Mouse (Mus musculus) left cerebral cortex, adult 11 months (tissue): ENCODE results near the gene Srsf12.

Experiments
- DNase-seq: peaks from one replicate; pipeline ENCODE4 v3.0.0; 2022; ENCODE audit warnings: low spot score

Srsf12 gene

DNA sequence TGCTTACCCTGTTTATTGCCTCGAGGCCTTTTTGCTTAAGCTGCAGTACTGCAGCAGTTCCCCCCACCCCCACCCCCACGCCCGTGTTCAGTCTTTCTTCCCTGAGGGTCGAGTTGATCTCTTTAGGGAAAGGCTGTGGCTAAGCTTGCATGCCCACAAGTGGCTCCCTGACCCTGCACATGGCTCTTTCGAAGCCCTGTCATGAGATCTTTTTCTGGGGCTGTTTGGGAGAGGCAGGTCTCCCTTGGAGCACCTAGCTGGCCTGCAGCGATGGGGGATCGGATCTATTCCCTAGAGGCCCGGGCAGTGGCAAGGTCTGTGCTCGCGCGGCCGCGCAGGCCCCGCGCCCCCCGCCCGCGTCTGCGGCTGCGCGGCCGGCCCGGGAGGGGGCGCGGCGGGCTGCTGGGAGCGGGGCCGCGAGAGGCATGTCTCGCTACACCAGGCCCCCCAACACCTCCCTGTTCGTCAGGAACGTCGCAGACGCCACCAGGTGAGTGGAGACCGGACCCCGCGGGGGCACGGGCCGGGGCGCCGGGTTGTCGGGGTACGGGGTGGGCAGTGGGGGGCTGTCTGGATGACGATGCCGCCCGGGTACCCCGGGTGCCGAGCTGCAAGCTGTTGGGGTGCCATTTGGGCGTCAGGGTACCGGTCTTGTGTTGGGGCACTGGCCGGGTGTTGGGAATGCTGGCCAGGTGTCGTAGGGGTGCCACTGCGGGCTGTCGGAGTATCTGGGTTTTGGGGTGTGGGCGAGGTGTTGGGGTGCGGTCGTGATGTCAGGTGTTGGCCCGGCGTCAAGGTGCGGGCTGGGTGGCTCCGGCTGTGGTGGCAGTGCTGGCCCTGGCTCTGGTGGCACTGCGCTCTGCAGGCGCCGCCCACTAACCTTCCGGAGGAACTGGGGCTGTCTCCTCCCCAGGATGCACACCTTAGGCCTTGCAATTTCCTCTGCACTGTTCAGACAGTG, at the start of gene Srsf12:
Gene Srsf12, plus strand, starts transcription at position 111 of the 961 bp plus-strand sequence.
- DNase-seq: no peak

DNA sequence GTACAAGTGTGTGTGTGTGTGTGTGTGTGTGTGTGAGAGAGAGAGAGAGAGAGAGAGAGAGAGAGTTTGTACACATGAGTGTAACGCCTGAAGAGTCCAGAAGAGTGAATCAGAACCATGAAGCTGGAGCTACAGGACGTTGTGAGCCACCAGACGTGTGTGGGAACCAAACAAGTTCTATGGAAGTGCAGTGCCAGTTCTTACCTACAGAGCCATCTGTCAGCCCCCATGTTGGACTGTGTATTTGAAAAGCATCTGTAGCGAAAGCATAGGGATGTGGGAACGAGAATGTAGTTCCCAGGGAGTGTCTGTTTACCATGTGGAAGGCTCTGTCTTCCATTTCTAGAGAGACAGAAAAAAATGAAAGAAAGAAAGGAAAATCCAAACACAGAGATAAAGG, 25.3 kb upstream of the Srsf12 start:
- no peak for DNase-seq

DNA sequence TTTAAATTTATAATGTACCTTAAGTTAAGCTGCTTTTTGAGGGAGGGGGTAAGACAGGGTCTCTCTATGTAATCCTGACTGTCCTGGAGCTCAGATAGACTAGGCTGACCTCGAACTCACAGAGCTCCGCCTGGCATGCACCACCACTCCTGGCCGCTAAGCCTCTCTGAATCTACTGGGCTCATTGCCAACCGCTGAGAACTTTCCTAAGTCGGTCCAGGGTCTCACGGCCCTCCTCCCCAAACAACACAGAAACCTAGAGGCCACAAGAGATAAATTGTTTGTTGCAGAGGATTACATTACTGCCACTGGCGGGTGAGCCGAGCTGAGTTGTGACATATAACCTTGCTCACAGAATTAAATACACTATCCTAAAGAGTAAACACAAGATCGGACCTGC, 20.6 kb upstream of the Srsf12 start:
- no peak for DNase-seq

DNA sequence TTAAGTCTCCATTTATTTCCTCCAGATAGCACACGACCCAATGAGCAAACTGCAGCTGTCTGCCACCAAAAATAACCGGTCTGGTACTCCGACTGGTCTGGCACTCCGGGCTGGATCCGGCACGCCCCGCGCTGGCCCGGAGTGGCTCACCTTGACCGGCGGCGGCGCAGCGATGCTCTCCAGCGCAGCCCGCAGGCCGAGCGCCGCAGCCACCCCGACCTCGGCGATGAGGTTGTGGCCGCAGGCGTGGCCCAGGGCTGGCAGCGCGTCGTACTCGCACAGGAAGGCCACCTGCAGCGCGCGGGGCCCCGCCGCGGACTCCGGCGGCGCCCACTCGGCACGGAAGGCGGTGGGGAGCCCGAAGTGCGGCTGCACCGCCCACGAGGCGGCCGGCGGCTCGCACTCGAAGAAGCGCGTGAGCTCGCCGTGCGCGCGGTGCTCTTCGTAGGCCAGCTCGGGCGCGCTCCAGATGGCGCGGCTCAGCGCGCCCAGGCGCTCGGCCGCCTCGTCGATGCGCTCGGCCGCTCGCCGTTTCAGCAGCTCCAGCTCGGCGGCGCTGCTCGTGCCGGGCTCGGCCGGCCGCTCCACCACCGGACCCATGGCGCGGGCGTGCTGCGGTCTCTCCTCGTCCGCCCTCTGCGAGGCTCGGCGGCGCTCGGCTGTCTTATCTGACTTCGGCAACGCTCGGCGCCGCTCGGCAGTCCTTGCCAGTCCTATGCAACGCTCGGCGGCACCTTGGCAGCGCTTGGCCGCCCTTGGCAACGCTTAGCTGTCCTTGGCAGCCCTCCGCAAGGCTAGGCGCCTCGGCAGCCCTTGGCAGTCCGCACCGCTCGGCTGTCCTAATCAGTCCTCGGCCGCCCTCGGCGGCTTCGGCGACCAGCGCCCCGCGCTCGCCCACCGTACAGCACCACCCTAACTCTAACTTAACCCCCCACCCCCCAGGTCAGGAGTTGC, 19.7 kb upstream of the Srsf12 start:
- peak; percentile 81 for DNase-seq

DNA sequence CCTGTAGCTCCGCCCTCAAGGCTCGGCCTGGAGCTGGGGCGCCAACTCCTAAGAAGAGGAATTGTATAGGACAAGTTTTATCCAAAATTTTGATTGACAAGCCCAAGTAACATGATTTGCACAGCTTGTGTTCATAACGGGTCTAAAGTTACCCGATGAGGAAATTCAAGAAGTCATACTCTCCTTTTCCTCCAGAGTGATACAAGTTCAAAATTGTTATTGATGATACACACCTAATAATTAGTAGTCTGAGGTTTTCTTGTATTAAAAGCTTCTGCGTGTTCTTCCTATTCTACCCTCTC, 19.1 kb upstream of the Srsf12 start, which contains the start of gene Pm20d2:
Gene Pm20d2, minus strand, starts transcription at position 3 of the 302 bp plus-strand sequence.
- DNase-seq: no peak

DNA sequence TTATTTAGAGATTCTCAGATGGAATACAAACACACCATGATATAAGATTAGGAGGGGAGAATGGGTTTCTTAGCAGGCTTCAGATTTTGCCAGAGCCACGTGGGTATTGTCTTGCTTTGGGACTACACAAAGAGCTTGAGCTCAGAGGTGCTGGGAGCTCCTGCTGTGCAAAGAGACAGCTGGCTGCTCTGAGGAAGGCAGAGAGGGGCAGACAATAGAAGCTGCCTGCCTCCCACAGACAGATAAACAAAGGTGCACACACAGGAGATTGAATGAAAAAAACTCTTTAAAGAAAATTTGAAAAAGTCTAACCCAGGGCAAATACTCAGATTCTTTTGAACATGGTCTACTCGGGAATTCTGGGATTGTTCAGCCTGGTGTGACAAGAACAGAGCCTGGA, 10.7 kb upstream of the Srsf12 start:
- no peak for DNase-seq

DNA sequence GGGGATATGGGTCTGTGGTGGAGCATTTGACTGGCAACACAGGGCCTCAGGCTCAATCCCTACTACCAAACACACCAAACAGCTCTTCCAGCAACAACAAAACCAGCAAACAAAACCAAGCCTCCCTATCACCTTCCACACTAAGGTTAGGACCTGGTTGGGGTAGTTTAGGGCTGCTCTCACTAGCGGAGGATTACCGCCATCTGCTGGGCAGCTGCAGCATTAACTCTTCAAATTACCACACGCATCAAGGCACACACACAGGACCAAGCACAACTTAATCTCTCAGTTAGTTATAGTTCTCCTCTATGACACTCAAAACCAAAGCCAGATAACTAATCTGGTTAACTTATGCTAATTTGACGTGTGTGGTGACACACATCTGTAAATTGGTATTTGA, 4.1 kb upstream of the Srsf12 start:
- no peak for DNase-seq

DNA sequence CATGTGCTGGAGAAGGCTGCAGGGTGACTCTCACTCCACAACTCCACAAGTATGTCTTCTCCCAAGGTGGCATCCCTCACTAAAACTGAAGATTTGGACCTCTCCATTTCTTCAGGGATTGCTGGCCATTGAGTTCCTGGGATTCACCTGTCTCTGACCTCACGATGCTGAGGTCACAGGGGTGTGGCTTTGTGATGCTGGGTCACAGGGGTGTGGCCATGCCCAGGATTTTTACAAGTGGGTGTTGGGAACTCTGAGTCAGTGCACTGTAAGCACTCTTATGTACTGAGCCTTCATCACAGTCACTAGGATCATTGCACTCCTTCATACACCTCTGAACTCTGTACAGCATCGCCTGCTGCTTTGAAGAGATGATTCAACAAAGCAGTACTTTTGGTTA, 1.2 kb upstream of the Srsf12 start:
- no peak for DNase-seq

DNA sequence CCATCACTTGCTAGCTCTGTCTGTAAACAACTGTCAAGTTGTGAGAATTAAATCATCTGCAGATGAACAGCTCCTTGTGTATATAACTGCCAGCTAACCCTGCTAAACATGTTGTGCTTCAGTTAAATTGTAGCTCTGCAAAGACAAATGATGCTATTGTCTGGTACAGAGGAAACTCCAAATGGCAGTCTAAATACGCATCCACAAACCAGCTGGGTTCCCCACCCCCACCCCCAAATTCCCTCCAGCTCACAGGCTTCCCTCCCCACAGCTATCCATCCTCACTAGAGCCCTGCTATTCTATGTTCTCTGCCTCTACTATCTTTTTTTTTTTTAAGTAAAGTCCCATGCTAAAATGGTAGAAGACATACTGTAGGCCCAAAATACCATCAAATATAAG, 13.1 kb downstream of the Srsf12 start:
- DNase-seq: no peak

DNA sequence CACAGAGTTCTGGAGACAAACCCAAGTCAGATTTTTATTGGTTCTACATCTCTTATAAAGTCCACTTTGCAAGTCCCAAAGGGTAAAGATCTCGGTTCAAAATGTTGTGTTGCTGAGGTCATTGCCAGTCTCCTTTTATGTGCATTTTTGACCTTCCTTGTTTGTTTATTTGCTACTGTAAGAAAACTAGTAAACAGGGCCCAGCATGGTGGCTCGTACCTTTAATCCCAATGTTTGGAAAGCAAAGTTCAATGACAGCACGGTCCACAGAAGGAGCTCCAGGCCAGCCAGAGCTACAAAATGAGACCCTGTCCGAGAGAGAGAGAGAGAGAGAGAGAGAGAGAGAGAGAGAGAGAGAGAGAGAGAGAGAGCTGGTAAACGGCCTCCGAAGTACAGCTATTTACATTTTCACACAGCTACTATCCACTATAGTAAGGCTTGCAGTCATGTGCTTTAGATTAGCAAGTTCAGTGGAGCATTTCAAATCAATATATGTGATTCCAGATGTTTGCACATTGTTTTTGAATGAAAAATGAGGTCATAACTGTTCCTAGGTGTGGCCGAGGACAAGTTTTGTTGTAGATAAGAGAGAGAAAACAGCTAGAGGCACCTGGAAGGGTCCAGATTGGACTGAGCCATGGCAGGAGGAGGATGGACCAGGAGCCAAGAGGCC, 15.3 kb downstream of the Srsf12 start:
- DNase-seq: no peak

DNA sequence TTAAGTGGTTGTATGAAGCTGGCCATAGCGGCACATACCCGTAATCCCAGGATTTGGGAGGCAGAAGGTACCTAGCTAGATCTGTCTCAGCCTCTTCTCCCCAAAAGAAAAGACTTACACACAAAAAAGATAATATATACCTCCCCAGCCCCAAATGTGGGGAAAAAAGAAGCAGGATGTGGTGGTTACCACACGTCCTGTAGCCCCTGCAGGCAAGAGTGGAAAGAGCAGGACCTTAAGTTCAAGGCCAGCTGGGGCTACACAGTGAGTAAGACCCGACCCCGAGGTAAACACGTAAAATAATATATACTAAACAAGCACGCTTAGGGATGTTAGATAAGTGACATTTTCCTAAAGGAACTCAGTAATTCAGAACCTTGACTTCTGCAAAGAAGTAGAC, 18.4 kb downstream of the Srsf12 start:
- DNase-seq: no peak

DNA sequence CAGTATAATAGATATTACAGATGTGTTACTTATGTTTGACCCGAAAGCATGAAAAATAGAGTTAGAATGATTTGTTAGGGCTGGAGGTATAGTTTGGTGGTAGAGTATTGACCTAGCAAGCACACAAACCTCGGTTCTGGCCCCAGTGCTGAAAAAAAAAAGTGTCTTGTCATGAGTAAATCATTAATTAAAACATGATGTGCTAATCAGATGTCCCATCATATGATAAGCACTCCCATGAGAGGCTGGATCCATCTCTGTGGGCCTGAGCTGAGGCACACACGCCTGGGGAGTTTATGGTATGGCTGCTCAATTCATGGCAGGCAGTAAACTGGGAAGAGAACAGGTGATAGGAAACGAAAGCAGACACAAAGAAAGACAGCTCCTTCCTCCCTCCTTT, 20.8 kb downstream of the Srsf12 start:
- no peak for DNase-seq

DNA sequence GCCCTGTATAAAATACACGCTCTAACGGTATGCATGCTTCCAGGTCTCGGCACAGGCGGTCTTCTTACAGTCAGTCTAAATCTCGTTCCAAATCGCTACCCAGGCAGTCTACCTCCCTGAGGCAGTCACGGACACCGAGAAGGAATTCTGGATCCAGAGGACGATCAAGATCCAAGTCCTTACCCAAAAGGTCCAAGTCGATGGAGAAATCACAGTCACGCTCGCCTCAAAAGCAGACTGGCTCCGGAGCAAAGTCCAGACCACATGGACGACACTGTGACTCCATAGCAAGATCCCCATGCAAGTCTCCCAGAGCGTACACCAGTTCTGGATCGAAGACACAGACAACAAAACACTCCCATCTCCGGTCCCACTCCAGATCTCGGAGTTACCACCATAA, 22.1 kb downstream of the Srsf12 start:
- no peak for DNase-seq

DNA sequence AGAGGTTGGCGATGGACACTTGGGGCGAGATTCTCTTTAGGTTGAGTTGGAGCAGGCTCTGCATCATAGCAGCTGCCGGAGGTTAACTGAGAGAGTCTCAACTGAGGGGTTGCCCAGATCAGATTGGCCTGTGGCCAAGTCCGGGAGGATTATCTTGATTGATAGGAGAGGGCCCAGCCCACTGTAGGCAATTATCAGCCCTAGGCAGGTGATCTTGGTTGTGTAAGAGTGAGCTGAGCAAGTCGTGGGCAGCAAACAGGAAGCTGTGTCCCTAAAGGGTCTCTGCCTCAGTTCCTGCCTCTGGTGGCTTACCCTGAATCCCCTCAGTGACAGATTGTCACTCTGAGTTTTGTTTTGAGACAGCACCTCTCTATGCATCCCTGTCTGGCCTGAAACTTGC, 33.7 kb downstream of the Srsf12 start:
- DNase-seq: no peak

DNA sequence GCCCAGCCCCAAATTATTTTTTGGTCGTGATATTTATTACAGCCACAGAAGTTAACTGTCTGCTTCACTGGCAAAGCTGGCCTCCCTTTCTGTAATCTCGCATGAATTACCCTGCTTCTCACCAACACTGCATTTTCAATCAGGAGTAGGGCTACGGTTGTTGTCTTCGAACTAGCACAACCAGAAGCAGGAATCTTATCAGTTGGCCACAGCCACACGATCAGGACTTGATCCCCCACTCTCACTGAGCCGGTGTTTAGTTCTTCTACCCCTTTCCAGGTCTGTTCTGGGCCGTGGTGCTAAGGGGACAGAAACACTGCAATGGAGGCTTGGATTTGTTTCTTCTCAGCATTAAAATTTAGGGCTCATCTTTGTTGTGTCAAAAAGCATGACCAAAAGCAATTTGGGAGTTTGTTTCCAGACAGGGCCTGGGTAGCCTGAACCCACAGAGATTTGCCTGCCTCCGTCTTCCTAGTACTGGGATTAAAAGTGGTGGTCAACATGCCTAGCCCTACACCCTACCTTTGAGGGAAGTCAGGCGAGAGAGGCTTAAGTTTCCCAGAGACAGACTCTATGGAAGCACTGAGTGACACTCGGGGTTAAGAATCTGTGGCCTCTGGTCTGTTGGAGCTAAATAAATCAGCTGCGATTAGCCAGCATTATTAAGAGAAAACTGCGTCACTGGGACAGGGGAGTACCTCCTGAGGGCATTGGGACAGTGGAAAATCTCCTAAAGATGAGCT, 34.4 kb downstream of the Srsf12 start:
- no peak for DNase-seq

DNA sequence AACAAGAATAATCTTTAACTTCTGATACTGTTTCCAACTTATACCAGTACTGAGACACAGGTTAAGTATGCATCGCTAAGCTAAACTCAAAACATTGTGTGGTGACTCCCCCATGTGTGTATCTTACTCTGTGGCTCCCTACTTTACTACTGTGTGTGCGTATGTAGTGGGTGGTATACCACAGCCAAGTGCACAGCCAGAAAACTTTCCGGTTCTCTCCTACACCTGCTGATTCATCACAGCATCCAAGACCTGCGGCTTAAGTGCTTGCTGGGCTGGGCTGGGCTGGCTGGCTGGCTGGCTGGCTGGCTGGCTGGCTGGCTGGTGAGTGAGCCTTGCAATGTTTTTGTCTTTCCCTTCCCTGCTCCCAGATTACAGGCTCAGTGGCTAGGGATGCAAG, 35.1 kb downstream of the Srsf12 start:
- no peak for DNase-seq

DNA sequence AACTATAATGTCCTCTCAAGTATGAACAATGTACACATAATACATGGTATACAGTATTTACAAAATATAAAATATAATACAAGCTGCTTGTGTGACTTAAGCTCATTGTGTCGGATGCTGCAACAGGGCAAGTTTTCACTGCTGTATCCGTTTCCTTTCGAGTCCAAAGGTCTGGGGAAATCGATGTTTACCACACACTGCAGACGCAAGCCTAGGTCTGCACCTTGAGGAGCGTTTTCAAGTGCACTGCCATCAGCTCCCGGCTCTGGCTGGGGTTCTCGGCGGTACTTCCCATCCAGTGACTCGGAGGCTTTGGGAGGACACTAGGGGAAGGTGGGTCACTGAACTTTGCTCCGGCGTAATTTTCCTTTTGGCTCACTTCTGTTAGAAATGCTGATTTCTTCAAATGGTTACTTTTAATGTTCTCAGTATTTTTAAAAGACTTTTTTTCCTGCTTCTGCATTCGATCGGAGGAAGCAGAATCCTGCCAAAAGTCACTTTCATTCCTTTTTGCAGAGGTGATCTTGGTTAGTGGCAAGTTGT, 37.1 kb downstream of the Srsf12 start:
- DNase-seq: no peak

DNA sequence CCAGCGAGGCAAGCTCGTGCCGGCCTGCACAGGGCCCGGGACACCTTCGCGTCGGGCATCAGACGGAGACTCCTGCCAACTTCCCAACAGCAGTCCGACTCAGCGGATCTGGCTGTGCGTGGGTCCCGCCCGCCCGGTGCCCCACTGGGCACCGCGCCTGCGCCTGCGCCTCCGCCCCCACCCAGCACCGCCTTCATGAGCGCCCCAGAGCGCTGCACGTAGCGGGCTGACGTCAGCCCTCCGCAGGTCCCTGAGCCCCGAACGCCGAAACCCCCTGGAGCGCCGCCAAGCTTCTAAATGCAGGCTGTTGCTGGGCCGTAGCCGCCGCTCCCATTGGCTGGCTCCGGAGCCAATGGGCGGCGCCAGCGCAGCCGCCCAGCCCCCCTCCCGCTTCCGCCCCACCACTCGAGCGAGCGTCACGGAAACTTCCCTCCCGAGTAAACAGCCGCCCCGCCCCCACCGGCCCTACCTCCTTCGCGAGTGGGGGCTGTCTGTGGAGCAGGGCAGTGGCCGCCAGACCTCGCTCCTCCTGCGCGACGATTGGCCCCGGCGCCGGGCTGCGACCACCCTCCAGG, 38.8 kb downstream of the Srsf12 start:
- peak; percentile 95 for DNase-seq

DNA sequence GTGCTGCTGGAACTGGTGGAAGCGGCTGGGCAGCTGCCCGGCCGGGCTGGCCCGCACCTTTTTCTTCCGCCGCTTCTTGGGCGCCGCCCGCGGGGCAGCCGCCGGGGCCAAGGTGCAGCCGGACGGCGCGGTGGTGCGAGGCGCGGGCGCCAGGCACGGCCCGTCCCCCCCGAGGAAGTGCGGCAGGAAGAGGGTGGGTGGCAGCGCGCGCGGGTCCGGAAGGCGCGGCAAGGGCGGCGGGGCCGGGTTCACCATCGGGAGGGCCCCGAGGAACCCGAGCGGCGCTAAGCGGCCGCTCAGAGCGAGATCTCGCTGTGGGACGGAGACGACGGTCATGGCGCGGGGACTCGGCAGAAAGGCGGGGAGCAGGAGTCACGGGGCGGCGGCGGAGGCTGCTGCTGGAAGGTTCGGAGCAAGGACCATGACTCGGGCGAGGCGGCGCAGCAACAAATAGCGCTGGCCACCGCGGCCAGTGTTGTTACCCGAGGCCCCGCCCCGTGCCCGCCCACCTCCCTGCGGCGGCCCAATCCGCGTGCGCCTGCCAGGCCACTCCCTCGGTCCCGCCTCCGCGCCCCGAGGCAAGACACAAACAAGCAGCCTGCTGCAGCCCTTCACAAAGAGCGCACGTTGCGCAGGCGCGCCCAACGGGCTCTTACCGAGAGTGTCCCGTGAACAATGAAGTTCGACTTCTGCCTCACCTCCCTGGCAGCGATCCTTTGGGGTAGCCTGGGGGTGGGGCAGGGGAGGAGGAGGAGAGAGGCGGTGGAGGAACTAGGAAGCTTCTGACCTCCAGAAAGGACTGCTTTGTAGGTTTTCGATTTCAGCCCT, 39.5 kb downstream of the Srsf12 start:
- peak; percentile 97 for DNase-seq

DNA sequence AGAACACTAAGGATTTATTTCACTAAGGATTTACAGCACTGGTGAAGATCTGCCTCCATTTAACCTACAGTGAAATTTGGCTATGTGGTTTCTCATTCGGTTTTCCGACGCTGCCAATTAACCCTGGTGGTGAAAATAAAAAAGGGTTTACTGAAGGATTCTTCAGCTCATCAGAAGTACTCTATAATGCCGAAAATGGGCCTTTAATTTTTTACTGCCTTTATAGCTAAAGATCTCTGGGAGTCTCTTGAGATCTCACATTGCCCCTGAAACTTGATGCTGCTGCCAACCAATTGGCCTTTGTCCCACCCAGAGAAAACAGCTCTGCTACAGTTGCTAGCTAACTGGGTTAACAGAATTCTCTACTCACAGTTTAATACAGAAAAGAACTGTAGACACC, 40.1 kb downstream of the Srsf12 start:
- no peak for DNase-seq
